Mouse (Mus musculus) cerebellum, adult 8-10 months (tissue): ENCODE measurements around the gene Clk3.

Source experiments
- DNase-seq: peaks from one replicate; pipeline ENCODE4 v3.0.0; 2022

Clk3 gene

DNA sequence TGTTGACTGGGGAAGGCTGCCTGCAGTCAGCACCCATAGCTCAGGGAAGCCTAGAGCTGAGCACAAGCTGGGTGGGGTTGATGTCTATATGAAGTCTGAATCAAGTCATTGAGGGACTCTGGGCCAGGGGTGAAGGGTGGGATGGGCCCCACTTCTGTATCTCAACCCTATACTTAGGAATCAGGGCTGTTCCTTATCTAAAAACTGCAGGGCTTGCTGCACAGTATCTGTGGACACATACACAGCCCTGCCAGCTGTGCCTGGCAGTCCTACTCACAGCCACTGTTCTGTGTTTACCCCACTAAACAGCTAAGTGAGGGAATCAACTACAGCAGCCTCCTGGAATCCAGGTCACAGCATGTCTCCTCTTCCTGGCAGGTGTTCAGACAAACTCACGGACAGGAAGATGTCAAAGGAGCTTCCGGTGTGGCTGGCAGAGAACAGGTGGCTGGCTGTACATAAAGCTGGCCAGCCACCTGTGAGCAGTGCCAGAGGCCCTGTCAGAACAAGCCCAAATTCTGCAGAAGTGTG lies 3.9 kb upstream of the Clk3 start:
- no peak for DNase-seq

DNA sequence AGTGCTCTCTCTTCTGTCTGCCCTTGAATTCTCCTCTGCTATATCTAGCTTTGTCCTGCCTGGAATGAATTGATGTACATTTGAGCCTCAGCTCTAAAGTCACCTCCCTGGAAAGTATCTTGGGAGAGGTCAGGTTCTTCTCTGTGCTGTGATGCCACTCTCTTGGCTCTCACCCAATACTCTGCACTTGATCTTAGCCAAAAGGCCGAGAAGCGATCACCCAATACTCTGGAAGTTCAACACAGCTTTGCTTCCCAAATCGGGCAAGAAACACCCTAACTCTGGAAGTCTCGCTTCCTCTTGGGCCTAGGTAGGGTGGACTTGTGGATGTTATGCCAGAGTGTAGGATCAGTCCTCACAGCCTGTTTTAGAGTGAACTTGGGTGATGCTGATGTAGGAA lies 1.6 kb upstream of the Clk3 start:
- no peak for DNase-seq

DNA sequence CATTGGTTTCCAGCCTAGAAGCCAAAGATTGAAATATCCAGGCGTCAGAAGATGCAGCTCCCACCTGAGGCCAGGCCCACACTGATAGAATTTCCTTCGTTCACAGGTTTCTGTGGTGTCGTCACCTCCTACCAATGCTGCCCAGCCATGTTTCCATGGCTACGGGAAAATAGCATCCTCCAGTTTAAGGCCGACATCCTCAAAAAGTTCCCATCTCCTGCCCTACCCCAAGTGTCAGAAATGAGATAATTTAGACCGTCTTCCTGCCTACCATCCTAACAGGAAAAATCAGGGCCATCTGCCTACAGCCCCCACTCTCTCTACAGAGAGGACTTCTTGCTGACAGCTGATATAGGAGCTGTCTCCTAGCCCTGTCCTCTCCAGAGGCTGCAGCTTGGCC lies 771 bp upstream of the Clk3 start:
- DNase-seq = no peak

DNA sequence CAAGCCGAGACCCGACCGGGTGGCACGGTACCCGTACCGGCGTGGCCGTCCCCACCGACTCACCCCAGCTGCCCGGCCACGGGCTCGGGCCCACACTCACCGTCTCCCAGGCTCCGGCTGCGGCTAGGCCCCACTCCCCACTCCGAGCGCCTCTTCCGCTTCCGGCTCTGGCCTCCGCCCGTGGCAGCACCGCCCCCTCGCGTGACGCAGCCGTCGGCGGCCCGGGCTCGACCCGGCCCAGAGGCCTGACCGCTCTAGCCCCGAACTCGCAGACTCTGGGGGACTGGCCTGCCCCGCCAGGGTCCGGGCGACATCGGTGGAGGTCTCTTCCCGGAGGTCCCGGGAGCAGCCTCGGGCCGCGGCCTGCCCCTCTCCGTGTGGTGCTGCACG lies 691 bp downstream of the Clk3 start:
- DNase-seq = peak; percentile 90

DNA sequence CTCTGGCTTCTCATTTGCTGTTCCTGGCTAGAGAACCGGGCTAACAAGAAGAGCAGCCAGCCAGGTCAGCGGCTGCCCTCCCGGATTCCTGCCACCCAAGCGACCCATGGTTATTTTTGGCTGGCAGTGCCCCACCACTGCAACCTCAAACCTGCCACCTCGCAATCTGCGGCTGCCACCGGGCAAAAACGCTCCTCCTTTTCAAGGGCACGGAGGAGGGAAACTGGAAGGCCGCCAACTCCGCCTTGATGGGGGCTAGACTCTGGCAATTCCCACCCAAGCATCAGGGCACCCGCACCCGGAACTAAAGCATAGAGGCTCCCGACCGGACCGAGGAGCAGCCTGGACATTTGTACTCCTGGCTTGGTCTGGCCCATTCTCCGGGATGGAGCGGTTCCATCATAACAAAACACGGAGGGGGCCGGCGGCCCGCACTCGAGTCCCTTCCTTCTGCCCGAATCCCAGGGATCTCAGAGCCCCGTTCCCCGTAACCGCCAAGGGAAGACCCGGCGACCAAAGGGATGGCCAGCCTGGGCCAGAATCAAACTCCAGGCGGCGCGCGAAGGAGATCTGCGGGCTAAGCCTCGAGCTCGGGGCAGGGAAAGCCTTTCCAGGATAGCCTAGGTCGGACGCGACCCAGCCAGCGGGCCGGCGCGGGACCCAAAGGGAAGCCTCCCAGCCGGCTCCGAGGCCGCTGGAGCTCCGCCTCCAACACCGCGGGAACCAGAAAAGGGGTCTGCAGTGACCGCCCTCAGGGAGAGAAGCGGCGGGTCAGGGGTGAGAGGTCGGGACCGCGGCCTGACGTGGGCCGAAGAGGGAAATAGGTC lies 1.3 kb downstream of the Clk3 start:
- DNase-seq = peak; percentile 72

DNA sequence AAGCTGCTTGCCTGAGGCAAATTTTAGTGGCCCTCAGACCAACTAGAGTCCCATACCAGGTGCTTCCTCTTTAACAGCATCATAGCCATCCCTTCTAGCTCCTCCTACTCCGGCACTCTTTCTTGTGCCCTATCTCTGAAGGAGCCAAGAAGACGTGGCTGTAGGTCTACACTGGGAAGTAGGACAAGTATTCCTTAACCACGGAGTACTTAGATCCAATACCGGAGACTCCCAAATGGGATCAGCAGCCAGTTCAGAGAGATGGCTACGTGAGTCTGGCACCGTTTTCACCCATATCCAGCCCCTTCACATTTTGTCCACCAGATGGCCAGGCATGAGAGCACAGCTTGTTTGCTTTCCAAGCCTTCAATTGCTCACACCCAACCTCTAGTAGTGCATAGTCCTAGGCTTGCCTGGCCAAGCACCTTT lies 3.1 kb downstream of the Clk3 start:
- peak; percentile 73 for DNase-seq

DNA sequence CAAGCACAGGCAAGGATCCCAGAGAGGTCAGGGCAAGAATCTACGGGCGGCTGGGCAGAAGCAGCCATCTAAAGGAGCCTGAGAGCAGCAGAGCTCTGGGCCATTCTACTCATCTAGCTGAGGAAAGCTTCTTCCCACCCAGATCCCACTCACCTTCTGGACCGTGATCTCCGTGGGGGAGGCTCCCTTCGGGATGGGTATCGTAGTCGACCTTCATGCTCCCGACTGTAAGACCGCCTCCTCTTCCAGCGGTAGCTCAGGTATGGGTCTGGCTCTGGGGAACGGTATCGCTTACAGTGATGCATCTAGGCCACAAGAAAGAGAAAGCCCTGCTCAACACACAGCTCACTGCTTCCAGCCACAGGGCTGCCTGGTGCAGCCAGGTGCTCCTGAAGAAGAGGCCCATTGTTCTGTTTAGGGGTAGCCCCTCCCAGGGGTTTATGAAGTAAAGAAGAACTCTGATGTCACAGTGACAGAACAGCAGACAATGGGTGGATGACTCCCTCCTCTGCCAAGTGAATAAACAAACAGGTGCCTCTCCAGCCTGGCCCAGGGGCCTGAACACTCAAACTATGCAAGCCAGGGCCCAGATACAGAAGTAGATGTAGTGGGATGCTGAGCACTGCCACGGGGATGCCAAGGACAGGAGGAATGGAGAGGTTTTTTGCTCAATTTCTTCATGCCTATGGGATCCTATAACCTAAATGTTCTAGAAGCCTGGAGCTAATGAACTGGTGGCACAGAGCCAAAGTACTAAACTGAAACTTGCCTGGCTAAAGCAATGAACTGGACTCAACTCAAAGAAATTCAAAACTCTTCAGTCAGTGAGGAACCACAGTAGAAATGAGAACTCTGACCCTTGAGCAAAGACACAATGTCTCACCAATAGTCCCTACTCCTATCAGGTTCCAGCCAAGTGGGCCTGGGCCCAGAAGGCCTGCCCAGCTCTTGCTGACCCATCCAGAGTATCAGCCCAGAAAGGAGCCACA lies 3.8 kb downstream of the Clk3 start:
- DNase-seq = peak; percentile 36

DNA sequence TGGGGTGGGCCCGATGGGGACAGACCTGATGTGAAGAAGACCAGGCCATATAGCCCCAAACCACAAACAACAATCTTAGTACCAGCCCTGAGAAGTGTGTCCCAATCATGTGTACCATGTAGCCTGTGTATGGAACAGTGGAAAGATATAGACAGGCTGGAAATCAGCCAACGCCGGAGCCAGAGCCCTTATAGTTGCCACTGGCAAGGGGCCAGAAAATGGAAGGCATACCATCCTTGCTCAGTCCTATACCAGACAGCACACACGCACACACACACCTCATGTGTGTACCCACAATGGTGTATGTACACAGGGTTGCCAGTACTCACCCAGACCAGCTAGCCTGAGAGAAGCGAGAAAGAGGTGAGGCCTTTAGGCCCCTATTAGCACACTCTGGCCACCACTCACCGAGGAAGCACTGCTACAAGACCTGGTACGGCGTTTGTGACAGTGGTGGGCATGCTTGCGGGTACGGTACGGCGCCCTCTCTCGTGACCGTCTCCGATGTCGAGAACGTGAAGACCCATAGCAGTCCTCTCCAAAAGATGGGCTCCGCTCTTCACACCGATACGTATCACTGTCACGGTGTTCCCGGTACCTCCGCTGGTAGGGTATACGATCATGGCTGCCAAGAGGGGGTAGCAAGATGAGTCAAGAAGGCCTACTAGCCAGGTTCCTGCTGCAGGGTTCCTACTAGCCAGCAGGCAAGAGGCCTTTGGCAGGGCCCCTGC lies 5.1 kb downstream of the Clk3 start:
- no peak for DNase-seq

DNA sequence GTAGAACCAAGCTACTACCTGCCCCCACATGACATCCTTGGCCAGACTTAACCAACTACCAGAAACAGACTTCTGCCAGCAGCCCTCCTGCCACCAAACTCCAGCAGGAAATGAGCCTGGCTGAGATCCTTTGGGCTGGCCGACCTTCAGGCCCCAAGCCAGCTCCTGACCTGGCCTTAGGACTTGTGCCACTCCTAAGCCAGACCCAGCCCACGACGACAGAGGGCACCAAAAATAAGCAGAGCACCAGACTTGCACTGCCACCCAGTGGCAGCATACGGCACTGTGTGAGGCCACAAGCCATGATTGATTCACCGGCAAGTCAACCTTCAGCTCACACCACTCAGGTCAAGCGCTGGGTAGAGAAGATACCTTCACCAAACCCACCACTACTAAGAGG lies 6.4 kb downstream of the Clk3 start:
- peak; percentile 85 for DNase-seq

DNA sequence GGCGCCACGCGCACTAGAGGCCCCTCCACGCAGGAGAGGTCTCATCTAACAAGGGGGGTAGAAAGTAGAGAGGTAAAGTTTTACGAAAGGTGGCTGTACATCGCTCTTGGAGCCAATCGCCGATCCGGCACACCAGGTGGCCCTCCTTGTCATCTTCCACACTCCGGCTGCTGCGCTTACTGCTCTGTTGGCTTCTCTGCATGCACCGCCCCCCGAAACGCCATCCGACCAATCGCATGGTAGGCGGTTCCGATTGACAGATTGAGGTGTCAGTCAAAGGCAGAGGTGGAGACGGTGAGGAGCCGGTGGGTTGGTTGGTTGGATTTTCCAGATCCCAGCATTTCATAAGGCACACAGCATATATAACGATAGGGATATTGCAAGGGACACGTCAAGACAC lies 7.1 kb downstream of the Clk3 start:
- DNase-seq = peak; percentile 37

DNA sequence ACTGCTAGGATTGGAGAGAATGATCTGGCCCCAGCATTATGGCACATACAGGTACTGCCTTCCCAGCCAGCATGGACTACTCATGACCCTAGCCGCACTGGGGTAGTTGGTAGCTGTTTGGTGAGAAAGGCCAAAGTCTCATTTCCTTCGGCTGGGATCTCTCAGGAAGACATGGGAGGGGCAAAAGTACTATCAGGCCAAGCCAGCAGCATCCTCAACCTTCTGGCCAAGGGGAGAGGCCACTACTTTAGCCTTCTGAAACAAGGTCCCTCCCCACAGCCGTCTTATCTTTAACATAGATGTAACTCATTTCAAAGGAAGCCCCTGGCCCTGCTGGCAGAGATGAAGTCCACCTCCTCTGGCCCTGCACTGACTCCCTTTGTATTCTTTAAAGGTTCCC lies 8.1 kb downstream of the Clk3 start:
- no peak for DNase-seq

DNA sequence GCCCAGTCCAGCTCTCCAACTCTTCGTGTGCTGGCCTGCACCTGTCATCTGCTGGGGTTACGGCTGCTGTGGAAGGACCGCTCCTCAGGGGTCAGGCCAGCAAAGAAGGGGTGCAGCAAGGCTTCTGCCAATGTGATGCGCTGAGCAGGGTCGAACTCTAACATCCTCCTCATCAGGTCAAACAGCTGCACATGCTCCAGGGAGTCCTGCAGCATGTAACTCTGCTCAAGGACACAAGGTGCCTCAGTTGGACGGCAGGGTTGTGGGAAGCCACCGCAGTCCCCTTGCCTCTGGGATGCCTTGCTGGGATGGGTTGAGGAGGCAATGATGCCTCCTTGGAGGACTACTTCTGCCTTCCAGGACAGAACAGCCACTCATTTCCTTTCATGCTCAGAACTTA lies 14.8 kb downstream of the Clk3 start:
- DNase-seq = no peak

DNA sequence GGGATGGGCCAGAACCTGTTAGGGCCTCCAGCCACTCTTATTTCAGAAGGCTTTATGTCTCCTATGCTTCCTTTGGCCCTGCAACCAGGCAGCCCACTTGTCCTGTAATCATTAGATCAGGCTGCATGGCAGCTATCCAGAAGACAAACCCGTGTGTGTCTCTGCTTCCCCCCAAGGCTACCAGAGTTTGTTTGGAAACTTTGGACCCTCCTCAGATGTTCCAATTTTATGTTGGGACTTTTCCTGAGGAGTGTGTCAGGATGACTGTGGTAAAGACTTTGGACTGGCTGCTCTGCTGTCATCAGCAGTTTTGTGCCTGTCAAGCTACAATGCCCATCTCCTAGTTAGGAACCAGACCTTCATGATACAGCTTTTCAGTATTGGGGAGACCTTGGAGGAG lies 16.8 kb downstream of the Clk3 start:
- no peak for DNase-seq

DNA sequence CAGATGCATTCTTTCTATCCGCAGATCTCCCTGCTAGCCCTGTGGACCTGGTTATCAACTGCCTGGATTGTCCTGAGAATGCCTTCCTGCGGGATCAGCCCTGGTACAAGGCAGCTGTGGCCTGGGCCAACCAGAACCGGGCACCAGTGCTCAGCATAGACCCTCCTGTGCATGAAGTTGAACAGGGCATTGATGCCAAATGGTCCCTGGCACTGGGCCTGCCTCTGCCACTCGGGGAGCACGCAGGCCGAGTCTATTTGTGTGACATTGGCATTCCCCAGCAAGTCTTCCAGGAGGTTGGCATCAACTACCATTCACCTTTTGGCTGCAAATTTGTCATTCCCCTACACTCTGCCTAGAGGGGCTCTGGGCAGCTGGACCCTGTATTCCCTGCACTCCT lies 17.5 kb downstream of the Clk3 start:
- DNase-seq = peak; percentile 64

DNA sequence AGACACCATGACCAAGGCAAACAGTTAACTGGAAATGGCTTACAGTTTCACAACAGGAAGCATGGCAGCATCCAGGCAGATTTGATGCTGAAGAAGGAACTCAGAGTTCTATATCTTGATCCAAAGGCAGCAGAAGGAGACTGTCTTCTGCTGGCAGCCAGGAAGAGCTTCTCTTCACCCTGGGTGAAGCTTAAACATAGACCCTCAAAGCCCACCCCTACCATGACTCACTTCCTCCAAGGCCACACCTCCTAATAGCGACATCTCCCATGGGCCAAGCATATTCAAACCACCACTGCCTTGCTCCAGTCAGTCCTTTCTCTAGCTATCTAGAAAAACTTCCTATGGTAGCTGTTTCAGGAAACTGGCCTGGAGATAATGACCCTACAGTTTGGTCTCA lies 18.6 kb downstream of the Clk3 start:
- no peak for DNase-seq

DNA sequence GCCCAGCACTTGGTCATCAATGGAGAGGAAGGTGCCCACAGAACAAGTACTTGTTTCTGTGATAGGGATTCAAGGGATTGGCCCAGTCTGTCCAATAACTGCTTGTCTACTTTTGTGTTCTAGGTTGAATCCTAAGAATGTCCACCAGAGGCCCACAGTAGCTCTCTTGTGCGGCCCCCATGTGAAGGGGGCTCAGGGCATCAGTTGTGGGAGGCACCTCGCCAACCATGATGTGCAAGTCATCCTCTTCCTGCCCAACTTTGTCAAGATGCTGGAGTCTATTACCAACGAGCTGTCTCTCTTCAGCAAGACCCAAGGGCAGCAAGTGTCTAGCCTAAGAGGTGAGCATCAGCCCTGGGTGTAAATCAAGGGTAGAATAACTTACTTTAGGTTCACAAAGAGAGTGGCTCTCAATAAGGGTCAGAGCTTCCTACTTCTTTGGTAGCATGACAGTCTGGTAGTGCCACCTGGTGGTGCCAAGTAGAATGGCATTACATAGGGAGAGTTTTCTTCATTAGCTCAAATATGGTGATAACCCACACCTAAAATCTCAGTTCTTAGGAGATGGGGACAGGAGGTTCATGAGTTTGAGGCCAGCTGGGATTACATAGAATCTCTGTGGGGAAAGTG lies 21.1 kb downstream of the Clk3 start:
- peak; percentile 48 for DNase-seq

DNA sequence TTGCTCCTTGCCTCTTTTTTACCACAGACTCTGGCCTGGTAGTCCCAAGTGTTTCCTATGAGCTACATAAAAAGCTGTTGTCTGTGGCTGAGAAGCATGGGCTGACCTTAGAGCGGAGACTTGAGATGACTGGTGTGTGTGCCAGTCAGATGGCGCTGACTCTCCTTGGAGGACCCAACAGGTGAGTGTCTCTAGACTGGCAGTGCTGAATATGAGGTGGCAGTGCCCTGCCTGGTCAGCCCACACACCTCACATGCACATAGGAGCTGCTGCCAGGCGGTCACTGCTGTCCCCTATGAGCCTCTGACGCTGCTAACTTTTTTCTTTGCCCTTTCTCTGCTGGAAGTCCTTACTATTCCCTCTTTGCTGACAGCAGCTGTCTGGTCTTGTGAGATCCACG lies 25.8 kb downstream of the Clk3 start:
- DNase-seq = no peak

DNA sequence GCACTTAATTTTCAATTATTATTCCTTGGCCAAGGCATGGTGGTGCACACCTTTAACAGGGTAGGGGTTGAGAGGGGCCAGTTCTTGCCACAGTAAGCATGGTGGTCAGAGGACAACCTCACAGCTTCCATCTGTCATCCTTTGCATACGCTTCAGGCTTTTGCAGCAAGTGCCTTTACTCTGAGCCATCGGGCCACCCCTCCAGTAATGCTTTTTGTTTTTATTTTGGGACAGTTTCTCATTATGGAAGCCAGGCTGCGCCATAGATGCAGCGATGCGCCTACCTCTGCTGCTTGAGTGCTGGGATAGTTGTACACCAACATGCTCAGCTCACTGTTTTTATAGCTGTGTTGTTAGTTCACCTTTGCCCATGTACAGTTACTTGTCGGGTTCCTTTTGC lies 32.1 kb downstream of the Clk3 start:
- no peak for DNase-seq

DNA sequence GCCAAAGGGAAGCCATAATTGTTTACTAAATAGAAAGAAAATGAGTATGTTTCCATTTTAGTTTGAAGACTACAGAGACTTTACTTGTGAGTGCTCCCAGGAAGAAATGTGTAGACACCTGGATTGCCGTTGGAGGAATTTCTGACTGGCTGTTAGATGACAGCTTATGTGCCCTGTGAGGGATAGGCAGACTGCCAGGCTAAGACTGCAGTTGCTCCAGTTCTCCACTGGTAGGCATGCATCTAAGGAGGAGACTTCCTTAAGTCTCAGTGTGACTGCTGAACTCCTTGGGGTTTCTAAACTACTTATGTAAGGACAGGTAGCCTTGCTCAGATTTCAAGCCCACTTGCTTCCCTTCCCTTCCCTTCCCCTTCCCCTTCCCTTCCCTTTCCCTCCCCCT lies 37.3 kb downstream of the Clk3 start:
- peak; percentile 37 for DNase-seq

DNA sequence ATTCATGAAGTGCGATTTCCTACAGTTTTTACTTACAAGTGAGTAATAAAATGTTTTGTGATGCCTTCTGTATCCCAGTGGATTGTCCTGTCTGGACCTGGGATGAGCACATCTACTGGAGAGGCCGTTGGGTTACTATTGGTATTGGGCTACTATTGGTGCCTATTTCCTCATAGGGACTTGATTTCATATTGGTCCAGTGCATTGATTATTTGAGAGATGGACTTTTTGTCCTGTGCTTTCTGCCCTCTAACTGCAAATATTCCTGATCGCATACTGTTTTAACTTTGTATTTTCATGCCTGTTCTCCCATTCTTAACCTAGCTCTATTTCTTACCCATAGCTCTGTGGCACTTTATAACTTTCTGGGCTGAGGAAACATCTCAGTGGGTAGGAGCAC lies 41.0 kb downstream of the Clk3 start:
- DNase-seq = no peak

DNA sequence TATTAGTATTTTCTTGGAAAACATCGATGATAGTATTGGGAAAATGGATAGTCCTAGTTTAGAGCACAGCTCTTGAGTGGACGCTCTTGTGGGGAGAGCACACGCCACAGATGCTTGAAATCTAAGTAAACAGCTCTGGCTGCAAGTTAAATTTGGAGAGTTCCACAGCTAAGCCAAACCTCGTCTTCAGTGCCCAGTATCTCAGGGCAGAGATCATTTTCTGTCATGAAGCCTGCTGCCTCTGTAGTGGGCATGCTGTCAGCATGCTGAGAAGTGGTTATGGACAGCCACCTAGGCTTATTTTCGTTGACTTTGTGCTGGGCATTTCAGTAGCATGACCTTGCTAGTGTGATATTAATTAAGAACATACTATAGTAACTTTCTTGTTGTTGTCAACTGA lies 41.9 kb downstream of the Clk3 start:
- no peak for DNase-seq

DNA sequence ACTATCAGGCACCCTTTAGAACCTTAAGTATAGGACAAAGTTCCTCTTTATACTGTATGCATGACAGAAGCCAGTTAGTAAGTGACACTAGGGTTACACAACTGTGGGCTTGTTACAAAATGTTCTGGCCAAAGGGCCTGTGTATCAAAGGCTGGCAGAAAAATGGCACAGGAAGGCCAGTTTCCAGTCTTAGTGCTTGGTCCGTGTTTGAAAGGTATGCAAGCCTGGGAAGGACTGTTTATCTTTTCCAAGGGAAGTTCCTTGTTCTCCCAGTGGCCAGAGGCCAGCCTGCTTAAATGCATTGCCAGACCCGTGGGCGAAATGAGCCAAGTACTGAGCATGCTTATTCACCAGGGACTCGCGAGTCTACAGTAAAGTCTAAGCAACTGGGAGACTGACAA lies 42.3 kb downstream of the Clk3 start:
- DNase-seq = peak; percentile 48

DNA sequence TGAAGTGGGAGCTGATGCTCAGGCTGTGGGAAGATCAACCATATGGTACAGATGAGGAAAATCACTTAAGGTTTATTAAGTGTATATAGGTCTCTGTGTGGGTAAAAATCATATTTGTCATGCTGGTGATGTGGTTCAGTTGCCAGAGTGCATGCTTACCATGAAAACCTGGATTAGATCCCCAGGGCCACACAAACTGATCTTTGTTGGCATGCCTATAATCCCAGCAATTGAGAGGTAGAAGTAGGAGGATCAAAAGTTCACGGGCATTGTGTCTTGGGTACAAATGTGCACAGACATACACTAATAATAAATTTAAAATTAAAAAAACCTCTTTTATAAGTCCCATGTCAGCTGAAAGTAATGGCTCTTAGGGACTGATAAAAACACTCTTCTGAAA lies 43.3 kb downstream of the Clk3 start:
- DNase-seq = no peak
